Mouse (Mus musculus) testis, adult 2 months (tissue): ENCODE data around the gene Dchs2. TPM values are rescaled to one million over a fixed set of nuclear protein-coding genes. Genes with fewer than 3 reads are reported as not detected.

Experiments
- H3K27ac ChIP-seq: fragments of 200-500 bp; 2 replicates; pipeline ENCODE4 v1.5.1; 2012; ENCODE audit warnings: low read depth, low read length; ENCODE audit not compliant: control insufficient read depth, insufficient read depth
- H3K27me3 ChIP-seq: fragments of 200-500 bp; 2 replicates; pipeline ENCODE4 v1.6.1; 2012; ENCODE audit warnings: mild to moderate bottlenecking, low read length, moderate library complexity; ENCODE audit not compliant: control insufficient read depth, insufficient read depth
- H3K36me3 ChIP-seq: fragments of 200-500 bp; 2 replicates; pipeline ENCODE4 v1.6.1; 2012; ENCODE audit warnings: mild to moderate bottlenecking, low read length; ENCODE audit not compliant: control insufficient read depth, insufficient read depth
- H3K4me1 ChIP-seq: fragments of 200-500 bp; 2 replicates; pipeline ENCODE4 v1.6.1; 2012; ENCODE audit warnings: low read length; ENCODE audit not compliant: control insufficient read depth, insufficient read depth
- H3K4me3 ChIP-seq: fragments of 200-500 bp; 2 replicates; pipeline ENCODE4 v1.5.1; 2012; ENCODE audit warnings: low read depth, mild to moderate bottlenecking, low read length, moderate library complexity, mixed read lengths; ENCODE audit not compliant: control insufficient read depth
- CTCF ChIP-seq: fragments of 200-500 bp; IDR thresholded peaks from 2 replicates; pipeline ENCODE4 v1.5.1; 2012; ENCODE audit warnings: low read depth, mild to moderate bottlenecking, inconsistent platforms, low read length, moderate library complexity; ENCODE audit not compliant: control insufficient read depth, insufficient read depth, insufficient replicate concordance
- POLR2A ChIP-seq: fragments of 200-500 bp; IDR thresholded peaks from 2 replicates; pipeline ENCODE4 v1.6.1; 2012; ENCODE audit warnings: low read depth, mild to moderate bottlenecking, inconsistent platforms, low read length, moderate library complexity; ENCODE audit not compliant: control insufficient read depth
- polyA plus RNA-seq: library from polyadenylated mRNA; depleted of rRNA; stranded (reverse); fragments of >200 nt; gene quantifications from 2 replicates; pipeline ENCODE4 v1.2.3, GENCODE M21; 2012

Dchs2 gene
- polyA plus RNA-seq, 1 experiment = 0.01 TPM

GRCm38 (mm10) chr3:83201286-83201980, 73.7 kb downstream of the Dchs2 start:
- no peak overlapping the region for H3K4me3 ChIP-seq
- no peaks in the 10 kb centered on the region for H3K4me1 ChIP-seq
- no peak for TF ChIP-seq POLR2A
- no peak for TF ChIP-seq CTCF
- H3K27ac ChIP-seq = no peak overlapping the region
- H3K36me3 ChIP-seq = no peaks in the 10 kb centered on the region
- no peaks in the 10 kb centered on the region for H3K27me3 ChIP-seq

DNA sequence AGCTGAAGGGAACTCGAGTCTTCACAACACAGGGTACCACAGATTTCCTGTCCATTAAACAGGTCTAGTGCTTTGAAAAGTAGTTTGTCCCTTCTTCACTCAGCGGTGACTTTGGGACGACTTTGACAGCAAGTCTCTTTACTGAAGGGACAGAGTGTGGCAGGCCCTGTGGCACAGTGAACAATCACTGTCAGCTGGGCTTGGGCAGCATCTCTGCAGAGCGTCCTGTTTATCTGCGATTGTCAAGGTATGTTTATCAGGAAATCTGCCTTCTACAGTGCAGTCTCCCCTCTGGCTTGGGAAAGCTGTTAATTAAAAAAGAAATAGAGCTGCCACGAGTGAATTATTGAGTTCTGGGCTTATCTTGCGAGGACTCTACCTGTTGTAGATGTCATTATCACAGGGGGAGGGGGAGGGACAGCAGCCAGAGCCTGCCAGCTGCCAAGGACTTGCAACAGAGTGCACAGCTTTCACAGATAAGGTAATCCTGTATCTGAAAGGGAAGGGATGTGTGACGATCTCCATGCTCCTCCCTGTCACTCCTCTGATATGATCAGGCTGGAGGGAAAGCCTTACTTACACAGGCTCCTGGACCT, 77.4 kb downstream of the Dchs2 start:
- H3K36me3 ChIP-seq = no peaks in the 10 kb centered on the region
- TF ChIP-seq CTCF (no peak), POLR2A (no peak)
- H3K27me3 ChIP-seq = no peaks in the 10 kb centered on the region
- no peak overlapping the region for H3K4me3 ChIP-seq
- H3K27ac ChIP-seq = no peak overlapping the region
- no peaks in the 10 kb centered on the region for H3K4me1 ChIP-seq

- no peak for TF ChIP-seq CTCF
- TF ChIP-seq POLR2A = no peak
- no peaks in the 10 kb centered on the region for H3K4me1 ChIP-seq
- H3K36me3 ChIP-seq = no peaks in the 10 kb centered on the region
- H3K27ac ChIP-seq = no peak overlapping the region
- no peak overlapping the region for H3K4me3 ChIP-seq
- H3K27me3 ChIP-seq = no peaks in the 10 kb centered on the region
Measured at GRCm38 (mm10) chr3:83209646-83210045, 81.9 kb downstream of the Dchs2 start.

- H3K36me3 ChIP-seq = no peaks in the 10 kb centered on the region
- no peak overlapping the region for H3K4me3 ChIP-seq
- no peaks in the 10 kb centered on the region for H3K4me1 ChIP-seq
- no peak overlapping the region for H3K27ac ChIP-seq
- H3K27me3 ChIP-seq = no peaks in the 10 kb centered on the region
- TF ChIP-seq POLR2A = no peak
- TF ChIP-seq CTCF = no peak
Measured at GRCm38 (mm10) chr3:83210210-83210609, 82.5 kb downstream of the Dchs2 start.

DNA sequence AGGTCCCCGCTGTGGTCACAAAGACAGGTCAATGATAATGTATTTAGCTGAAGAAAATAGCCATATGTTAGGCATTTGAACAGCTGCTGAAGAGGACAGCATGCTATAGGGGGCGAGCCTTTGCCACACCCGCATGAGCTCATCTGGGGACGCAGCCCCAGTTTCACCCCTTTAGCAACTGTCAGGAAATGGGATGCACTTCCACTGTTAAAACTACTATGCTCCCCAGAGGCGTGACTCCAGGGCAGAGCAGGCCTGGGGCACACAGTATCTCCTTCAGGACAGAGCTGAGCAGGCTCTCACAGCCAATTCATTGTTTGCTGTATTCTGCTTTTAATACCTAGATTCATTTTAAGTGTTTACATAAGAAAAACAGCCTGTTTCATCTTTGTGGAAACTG, 84.2 kb downstream of the Dchs2 start:
- Histone ChIP-seq H3K27me3 (no peaks in the 10 kb centered on the region), H3K4me3 (no peak overlapping the region), H3K36me3 (no peaks in the 10 kb centered on the region), H3K4me1 (no peaks in the 10 kb centered on the region), H3K27ac (no peak overlapping the region)
- TF ChIP-seq POLR2A (no peak), CTCF (no peak)

DNA sequence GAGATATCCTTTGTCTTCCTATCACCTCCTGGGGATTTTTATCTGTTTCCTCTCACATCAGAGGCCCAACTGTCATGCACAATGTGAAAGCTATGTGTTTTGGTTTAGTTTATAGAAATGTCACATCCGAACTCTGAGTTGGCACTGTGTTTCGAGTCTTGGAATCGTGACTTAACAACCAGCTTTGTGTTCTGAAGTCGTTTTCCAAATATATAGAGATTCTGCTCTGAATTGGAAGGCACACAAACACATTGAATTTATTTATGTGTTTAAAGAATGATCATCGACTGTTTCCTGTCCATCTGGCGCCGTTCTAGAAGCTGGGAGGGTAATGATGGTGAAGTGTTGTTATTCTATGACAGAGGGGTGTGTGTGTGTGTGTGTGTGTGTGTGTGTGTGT, 84.8 kb downstream of the Dchs2 start:
- Histone ChIP-seq H3K27me3 (no peaks in the 10 kb centered on the region), H3K36me3 (no peaks in the 10 kb centered on the region), H3K4me1 (no peaks in the 10 kb centered on the region), H3K4me3 (no peak overlapping the region), H3K27ac (no peak overlapping the region)
- no peak for TF ChIP-seq CTCF
- no peak for TF ChIP-seq POLR2A

GRCm38 (mm10) chr3:83218059-83218458, 90.3 kb downstream of the Dchs2 start:
- H3K4me3 ChIP-seq = no peak overlapping the region
- H3K27ac ChIP-seq = no peak overlapping the region
- no peak for TF ChIP-seq CTCF
- no peak for TF ChIP-seq POLR2A
- H3K4me1 ChIP-seq = no peaks in the 10 kb centered on the region
- no peaks in the 10 kb centered on the region for H3K27me3 ChIP-seq
- H3K36me3 ChIP-seq = no peaks in the 10 kb centered on the region
